Mouse (Mus musculus): ENCODE measurements around the gene Ptprq. TPM values are rescaled to one million over a fixed set of nuclear protein-coding genes. Genes with fewer than 3 reads are reported as not detected.

Ptprq gene
- polyA plus RNA-seq (2015; fragmentation: Nextera tagmentation; extraction: Ambion mirVana), result 0.12 and 0.33 TPM in 2 replicates

DNA sequence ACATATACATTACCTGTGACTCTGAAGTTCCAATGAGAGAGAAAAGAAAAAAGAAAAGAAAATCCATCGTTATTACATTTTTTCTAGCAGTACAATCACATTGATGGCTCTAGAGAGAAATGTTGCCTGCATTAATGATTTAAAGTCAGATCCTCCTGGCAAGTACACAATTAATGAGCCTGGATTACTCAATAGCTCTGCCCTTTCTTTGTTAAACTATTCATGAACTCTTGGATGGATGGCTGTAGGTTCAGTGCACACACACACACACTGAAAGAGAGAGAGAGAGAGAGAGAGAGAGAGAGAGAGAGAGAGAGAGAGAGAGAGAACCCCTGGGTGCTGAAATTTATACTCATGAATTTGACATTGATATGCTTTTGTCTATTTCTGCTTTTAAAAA lies at the start of gene Ptprq:
Gene Ptprq, minus strand, starts transcription at position 246 of the 400 bp plus-strand sequence.

DNA sequence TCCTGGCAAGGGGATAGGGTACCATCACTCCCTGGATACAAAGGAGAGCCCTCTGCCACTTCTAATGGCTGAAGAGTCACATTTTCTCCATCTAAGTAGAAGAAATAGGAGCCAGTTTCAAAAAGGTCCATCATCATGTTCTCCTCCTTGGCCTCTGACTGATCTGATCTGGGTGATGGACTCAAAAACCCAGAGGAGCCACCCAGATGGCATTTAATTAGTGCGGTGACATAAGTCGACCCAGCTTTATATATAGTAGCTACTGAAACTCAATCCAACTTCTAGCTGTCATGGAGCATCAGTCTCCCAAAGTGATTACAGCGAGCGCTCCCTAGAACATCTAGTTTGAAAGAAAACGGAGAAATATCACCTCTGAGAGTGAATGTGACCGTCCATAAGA lies 225.3 kb downstream of the Ptprq start, which contains the start of gene Myf6:
Gene Myf6, minus strand, starts transcription at position 170 of the 400 bp plus-strand sequence.

DNA sequence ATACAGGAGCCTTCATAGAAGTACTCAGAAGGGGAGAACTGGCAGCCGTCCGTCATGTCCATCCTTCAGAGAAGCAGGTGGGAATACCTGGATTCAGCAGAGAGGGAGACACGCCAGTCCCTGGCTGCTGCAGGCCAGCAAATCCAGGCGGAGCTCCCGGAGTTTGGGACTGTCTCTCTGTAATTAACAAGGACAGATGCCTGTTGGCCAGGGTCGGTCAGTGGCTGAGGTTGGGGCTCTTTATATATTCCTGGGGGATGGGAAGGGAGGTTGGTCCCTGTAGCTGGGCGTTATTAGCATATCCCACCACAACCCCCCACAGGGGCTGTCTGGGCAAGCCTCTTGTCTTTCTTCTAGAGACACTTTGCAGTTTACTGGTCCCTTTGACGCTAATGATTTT lies 234.0 kb downstream of the Ptprq start, which contains the start of gene Myf5:
Gene Myf5, minus strand, starts transcription at position 265 of the 400 bp plus-strand sequence.

Small RNA genes lying within 50 kb of the gene (microRNA-seq; reads per million reads assigned to microRNA genes)
- gene Gm44403 (ENCODE audit: borderline replicate concordance, insufficient number of aligned reads), result not detected

Other genes starting within 250 kb of the Ptprq start
- 0.06 TPM in 1 of 2 replicates, not detected in the other for gene Myf5, start 233.9 kb downstream of the Ptprq start, polyA plus RNA-seq (2015; fragmentation: Nextera tagmentation; extraction: Ambion mirVana)
- 0.36 and 0.48 TPM in 2 replicates for gene Myf6, start 225.3 kb downstream of the Ptprq start, polyA plus RNA-seq (2015; fragmentation: Nextera tagmentation; extraction: Ambion mirVana)
- not detected in 2 replicates for gene Otogl, start 192.1 kb upstream of the Ptprq start, polyA plus RNA-seq (2015; fragmentation: Nextera tagmentation; extraction: Ambion mirVana)